Mouse (Mus musculus): ENCODE data around the gene Kank1. TPM values are rescaled to one million over a fixed set of nuclear protein-coding genes. Genes with fewer than 3 reads are reported as not detected.
A peak's percentile ranks its signal among the peaks of the same experiment; 100 is the strongest.

The Kank1 gene
- polyA plus RNA-seq, 1 experiment from 2014 or later: 21.8 TPM

DNA sequence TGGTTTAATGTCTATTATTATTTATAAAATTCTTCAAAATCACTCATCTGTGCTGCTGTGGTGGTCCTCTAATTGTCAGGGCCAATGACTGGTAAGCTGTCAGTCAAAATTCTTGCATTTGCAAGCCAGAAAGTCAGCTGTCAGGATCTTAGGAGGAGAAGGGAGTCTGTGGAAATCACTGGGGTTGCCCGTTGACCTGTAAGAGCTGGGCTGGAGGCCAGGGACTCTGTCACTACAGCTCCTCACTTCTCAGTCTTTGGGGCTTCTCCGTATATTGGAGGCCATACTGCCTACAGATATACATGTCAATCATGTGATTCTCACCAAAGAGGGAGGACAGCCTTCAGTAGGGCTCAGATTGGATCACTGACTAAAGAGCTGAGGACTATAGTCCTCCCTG is 16.2 kb upstream of the Kank1 start:
- Histone ChIP-seq H3K27ac (ENCODE audit: low read length) (no peak overlapping the region), H3K36me3 (ENCODE audit: control insufficient read depth, insufficient read depth, low read length) (no peaks in the 10 kb centered on the region), H3K4me2 (replicated peaks; ENCODE audit: low read depth, low read length) (no peak overlapping the region), H3K4me1 (ENCODE audit: control insufficient read depth, insufficient read depth, low read length) (no peaks in the 10 kb centered on the region), H3K9ac (replicated peaks; ENCODE audit: low read depth, low read length) (no peak overlapping the region), H3K9me3 (ENCODE audit: control insufficient read depth, low read depth, low read length) (no peaks in the 10 kb centered on the region), H3K4me3 (ENCODE audit: low read depth, low read length) (no peak overlapping the region), H3K27me3 (ENCODE audit: control insufficient read depth, insufficient read depth, low read length) (no peaks in the 10 kb centered on the region)
- WGBS: 72% methylated on average over 2 of the region's 2 CpGs
- ATAC-seq (ENCODE audit: insufficient number of reproducible peaks, insufficient read depth, low FRiP score, low read depth): no peak

DNA sequence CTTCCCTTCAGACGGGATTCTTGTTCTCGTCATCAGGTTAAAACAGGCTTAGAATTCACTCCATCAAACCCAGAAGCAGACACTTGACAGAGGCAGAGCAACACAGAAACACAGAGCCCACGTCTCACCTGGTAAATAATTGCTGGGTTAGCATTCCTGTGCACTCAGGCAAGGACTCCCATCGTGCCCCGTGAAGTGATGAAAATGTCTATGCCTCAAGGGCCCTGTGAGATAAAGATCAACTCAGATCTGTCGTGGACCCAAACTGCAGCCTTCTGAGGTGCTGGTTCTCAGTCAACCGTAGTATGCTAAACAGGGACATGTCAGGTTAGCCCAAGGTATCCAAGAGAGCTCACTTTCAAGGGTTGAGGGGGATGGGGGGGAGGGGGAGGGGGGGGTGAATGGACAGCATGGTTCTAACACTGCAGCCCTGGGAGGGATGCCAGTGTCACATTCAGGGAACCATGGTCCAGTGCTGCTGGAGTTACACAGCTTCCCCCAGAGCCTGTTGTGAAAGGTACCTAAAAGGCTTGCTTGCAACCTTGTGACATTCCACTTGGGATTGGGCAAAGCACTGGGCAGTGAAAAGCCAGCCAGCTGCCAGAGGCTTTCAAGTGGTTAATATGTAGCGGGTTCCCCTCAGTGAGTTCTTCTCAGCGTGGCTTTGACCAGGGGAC is 14.7 kb upstream of the Kank1 start:
- H3K4me2 ChIP-seq (replicated peaks; ENCODE audit: low read depth, low read length): no peak overlapping the region
- no peak overlapping the region for H3K9ac ChIP-seq (replicated peaks; ENCODE audit: low read depth, low read length)
- no peaks in the 10 kb centered on the region for H3K4me1 ChIP-seq (ENCODE audit: control insufficient read depth, insufficient read depth, low read length)
- H3K36me3 ChIP-seq (ENCODE audit: control insufficient read depth, insufficient read depth, low read length): no peaks in the 10 kb centered on the region
- WGBS: 46% methylated on average over 9 of the region's 9 CpGs
- H3K27ac ChIP-seq (ENCODE audit: low read length): no peak overlapping the region
- ATAC-seq (ENCODE audit: insufficient number of reproducible peaks, insufficient read depth, low FRiP score, low read depth): no peak
- H3K4me3 ChIP-seq (ENCODE audit: low read depth, low read length): no peak overlapping the region
- H3K9me3 ChIP-seq (ENCODE audit: control insufficient read depth, low read depth, low read length): no peaks in the 10 kb centered on the region
- H3K27me3 ChIP-seq (ENCODE audit: control insufficient read depth, insufficient read depth, low read length): no peaks in the 10 kb centered on the region

DNA sequence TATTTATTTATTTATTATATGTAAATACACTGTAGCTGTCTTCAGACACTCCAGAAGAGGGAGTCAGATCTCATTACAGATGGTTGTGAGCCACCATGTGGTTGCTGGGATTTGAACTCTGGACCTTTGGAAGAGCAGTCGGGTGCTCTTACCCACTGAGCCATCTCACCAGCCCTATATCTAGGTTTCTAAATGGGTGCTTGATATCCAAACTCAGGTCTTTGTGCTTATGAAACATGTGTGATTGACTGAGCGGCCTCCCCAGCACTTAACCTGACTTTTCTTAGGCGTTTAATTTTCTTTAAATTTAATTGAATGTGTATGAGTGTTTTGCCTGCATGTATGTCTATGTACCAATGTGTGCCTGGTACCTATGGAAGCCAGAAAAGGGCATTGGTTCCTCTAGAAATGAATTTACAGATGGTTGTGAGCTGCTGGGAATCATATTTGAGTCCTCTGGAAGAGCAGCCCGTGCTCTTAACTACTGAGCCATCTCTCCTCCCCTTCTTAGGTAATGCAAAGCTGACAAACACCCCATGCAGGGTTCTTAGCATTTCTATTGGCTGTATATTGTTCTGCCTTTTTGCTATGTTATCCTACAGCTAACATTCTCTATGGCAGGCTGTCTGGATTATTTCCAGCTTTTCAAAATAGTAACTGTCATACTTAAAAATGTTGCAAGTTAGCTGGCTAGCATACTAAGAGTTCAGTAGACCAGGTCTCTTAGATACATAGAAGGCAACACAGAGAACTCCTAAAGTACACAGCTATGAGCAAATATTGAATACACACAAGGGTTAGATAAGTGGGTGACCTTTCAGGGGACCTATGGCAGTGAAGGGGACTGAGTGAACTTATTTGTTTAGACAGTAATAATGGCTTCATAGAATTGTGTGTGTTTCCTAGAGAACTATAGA is 6.5 kb upstream of the Kank1 start:
- Histone ChIP-seq H3K27me3 (ENCODE audit: control insufficient read depth, insufficient read depth, low read length) (no peaks in the 10 kb centered on the region), H3K4me2 (replicated peaks; ENCODE audit: low read depth, low read length) (no peak overlapping the region), H3K9me3 (ENCODE audit: control insufficient read depth, low read depth, low read length) (no peaks in the 10 kb centered on the region), H3K4me3 (ENCODE audit: low read depth, low read length) (no peak overlapping the region), H3K36me3 (ENCODE audit: control insufficient read depth, insufficient read depth, low read length) (no peaks in the 10 kb centered on the region), H3K4me1 (ENCODE audit: control insufficient read depth, insufficient read depth, low read length) (no peaks in the 10 kb centered on the region), H3K27ac (ENCODE audit: low read length) (no peak overlapping the region), H3K9ac (replicated peaks; ENCODE audit: low read depth, low read length) (no peak overlapping the region)
- 82% methylated on average over 4 of the region's 4 CpGs for WGBS
- ATAC-seq (ENCODE audit: insufficient number of reproducible peaks, insufficient read depth, low FRiP score, low read depth): peak; percentile 42; the same call in 1 of the 2 replicates

DNA sequence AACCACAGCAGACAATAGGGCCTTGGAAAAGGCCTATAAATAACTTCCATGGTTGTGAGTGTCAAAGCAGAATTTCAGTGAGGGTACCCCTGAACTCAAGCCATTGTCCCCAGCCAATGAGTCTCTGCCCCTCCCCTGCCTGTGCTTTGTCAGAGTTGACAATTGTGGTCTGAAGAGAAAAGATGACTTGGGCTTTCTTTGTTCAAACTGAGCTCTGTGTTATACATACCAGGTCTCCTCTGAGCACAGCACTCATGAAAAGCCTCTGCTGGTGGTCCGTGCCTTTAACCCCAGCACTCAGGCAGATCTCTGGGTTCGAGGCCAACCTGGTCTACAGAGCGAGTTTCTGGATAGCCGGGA is 5.8 kb upstream of the Kank1 start:
- H3K27ac ChIP-seq (ENCODE audit: low read length): no peak overlapping the region
- H3K9me3 ChIP-seq (ENCODE audit: control insufficient read depth, low read depth, low read length): no peaks in the 10 kb centered on the region
- H3K27me3 ChIP-seq (ENCODE audit: control insufficient read depth, insufficient read depth, low read length): no peaks in the 10 kb centered on the region
- peak; percentile 10; the same call in 1 of the 2 replicates for ATAC-seq (ENCODE audit: insufficient number of reproducible peaks, insufficient read depth, low FRiP score, low read depth)
- no peak overlapping the region for H3K4me3 ChIP-seq (ENCODE audit: low read depth, low read length)
- no peak overlapping the region for H3K4me2 ChIP-seq (replicated peaks; ENCODE audit: low read depth, low read length)
- H3K4me1 ChIP-seq (ENCODE audit: control insufficient read depth, insufficient read depth, low read length): no peaks in the 10 kb centered on the region
- no peaks in the 10 kb centered on the region for H3K36me3 ChIP-seq (ENCODE audit: control insufficient read depth, insufficient read depth, low read length)
- WGBS: 67% methylated on average over 4 of the region's 4 CpGs
- H3K9ac ChIP-seq (replicated peaks; ENCODE audit: low read depth, low read length): no peak overlapping the region

DNA sequence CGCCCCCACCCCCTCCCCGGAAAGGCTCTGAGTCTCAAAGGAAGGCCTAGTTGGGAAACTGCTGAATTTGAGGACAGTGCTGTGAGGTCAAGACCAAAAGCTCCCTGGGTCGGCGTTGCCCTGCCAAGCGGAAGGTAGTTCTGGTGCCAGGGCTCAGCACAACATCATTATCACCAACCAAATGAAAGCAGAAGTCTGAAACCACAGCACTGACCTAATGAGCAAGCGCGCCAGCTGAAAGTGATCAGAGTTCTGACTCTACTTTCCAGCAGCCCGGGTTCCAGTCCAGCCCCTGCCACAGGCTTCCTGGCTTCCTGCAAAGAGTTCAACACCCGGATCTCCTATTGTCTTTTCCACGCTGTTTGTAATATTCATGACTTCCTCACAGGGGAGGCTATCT is 4.7 kb upstream of the Kank1 start:
- no peak overlapping the region for H3K4me3 ChIP-seq (ENCODE audit: low read depth, low read length)
- WGBS: 64% methylated on average over 10 of the region's 10 CpGs
- H3K4me1 ChIP-seq (ENCODE audit: control insufficient read depth, insufficient read depth, low read length): 0 out of 2 replicates have a peak, but pooled peaks cover 3% of the 10 kb centered on the region
- H3K27me3 ChIP-seq (ENCODE audit: control insufficient read depth, insufficient read depth, low read length): no peaks in the 10 kb centered on the region
- no peak overlapping the region for H3K9ac ChIP-seq (replicated peaks; ENCODE audit: low read depth, low read length)
- no peak overlapping the region for H3K27ac ChIP-seq (ENCODE audit: low read length)
- no peak overlapping the region for H3K4me2 ChIP-seq (replicated peaks; ENCODE audit: low read depth, low read length)
- ATAC-seq (ENCODE audit: insufficient number of reproducible peaks, insufficient read depth, low FRiP score, low read depth): no peak
- no peaks in the 10 kb centered on the region for H3K9me3 ChIP-seq (ENCODE audit: control insufficient read depth, low read depth, low read length)
- H3K36me3 ChIP-seq (ENCODE audit: control insufficient read depth, insufficient read depth, low read length): no peaks in the 10 kb centered on the region

DNA sequence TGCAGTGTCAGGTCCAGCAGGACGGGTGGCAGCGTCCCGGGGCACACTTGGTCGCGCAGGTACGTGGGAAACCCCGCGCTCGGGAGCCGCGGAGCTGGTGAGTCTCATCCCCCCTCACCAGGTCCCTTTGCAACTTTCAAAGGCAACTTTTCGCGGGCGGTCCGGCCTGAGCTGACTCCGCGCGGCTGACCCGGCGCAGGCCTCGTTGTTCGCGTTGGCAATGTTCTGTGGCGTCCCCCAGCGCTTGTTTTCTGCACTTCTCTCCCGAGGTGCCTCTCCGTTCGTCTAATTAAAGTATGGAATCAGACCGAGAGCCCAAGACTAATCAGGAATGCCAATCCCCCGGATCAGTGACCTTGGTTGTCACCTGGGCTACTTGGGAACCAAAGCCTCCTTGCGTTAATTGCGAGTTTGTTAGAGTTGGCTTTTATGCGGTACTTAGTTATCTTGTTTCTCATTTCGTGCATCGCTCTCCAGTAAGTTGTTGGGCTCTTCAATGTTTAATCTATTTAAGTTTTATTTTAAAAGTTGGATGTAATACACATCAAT is 791 bp downstream of the Kank1 start:
- peak overlapping the region; percentile 66 for H3K4me3 ChIP-seq (ENCODE audit: low read depth, low read length)
- peak; percentile 17; the same call in 1 of the 2 replicates for ATAC-seq (ENCODE audit: insufficient number of reproducible peaks, insufficient read depth, low FRiP score, low read depth)
- no peaks in the 10 kb centered on the region for H3K9me3 ChIP-seq (ENCODE audit: control insufficient read depth, low read depth, low read length)
- peak overlapping the region; percentile 31; the same call in 1 of the 2 replicates for H3K9ac ChIP-seq (replicated peaks; ENCODE audit: low read depth, low read length)
- no peaks in the 10 kb centered on the region for H3K36me3 ChIP-seq (ENCODE audit: control insufficient read depth, insufficient read depth, low read length)
- H3K27me3 ChIP-seq (ENCODE audit: control insufficient read depth, insufficient read depth, low read length): 0 out of 2 replicates have a peak, but pooled peaks cover 3% of the 10 kb centered on the region
- peaks cover 5% of the 10 kb centered on the region; the same call in 1 of the 2 replicates for H3K4me1 ChIP-seq (ENCODE audit: control insufficient read depth, insufficient read depth, low read length)
- no peak overlapping the region; the same call in 1 of the 2 replicates for H3K27ac ChIP-seq (ENCODE audit: low read length)
- WGBS: under 1% methylated on average over 35 of the region's 35 CpGs
- H3K4me2 ChIP-seq (replicated peaks; ENCODE audit: low read depth, low read length): peak overlapping the region; percentile 96

DNA sequence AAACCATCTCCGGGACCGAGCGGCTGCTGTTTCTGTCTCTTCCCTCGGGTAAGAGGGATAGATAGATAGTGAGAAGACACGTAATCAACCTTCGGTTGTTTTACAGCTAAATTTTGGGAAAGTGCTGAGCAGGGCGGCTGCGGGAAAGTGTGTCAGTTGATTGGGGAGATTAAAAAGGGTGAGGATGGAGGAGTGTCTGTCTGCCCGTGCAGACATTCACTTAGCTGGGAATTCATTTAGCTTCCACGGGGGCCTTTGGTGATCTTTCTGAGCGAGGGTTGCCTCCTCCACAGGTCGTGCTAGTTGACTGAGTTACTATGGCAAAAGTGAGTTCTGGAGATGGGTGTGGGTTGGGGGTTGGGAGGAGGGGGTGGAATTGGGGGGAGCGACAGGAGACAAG is 1.3 kb downstream of the Kank1 start:
- peak overlapping the region; percentile 96 for H3K4me2 ChIP-seq (replicated peaks; ENCODE audit: low read depth, low read length)
- H3K27ac ChIP-seq (ENCODE audit: low read length): no peak overlapping the region
- 0 out of 2 replicates have a peak, but pooled peaks cover 3% of the 10 kb centered on the region for H3K27me3 ChIP-seq (ENCODE audit: control insufficient read depth, insufficient read depth, low read length)
- H3K4me3 ChIP-seq (ENCODE audit: low read depth, low read length): peak overlapping the region; percentile 66
- peaks cover 5% of the 10 kb centered on the region; the same call in 1 of the 2 replicates for H3K4me1 ChIP-seq (ENCODE audit: control insufficient read depth, insufficient read depth, low read length)
- no peaks in the 10 kb centered on the region for H3K9me3 ChIP-seq (ENCODE audit: control insufficient read depth, low read depth, low read length)
- ATAC-seq (ENCODE audit: insufficient number of reproducible peaks, insufficient read depth, low FRiP score, low read depth): no peak
- no peak overlapping the region for H3K9ac ChIP-seq (replicated peaks; ENCODE audit: low read depth, low read length)
- WGBS: 6% methylated on average over 13 of the region's 13 CpGs
- H3K36me3 ChIP-seq (ENCODE audit: control insufficient read depth, insufficient read depth, low read length): no peaks in the 10 kb centered on the region

DNA sequence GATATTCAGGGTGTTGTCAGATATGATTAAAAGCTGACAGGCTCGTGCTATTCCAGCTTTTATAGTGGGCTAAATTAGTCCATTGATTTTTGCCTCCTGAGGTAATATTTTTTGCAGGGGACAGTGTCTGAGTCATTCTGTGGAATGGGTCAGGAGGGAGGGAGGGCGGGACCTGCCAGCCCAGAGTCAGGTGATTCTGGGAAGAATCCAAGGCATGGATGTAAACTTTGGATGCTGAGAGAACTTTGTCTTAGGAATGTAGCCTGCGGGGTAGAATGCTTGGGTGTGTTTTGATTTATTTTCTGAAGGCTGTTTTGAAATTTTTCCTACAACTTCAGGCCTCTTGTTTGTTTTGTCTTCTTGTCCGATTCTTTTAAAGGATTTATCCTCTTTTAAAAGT is 6.8 kb downstream of the Kank1 start:
- no peak overlapping the region for H3K9ac ChIP-seq (replicated peaks; ENCODE audit: low read depth, low read length)
- no peaks in the 10 kb centered on the region for H3K36me3 ChIP-seq (ENCODE audit: control insufficient read depth, insufficient read depth, low read length)
- no peaks in the 10 kb centered on the region for H3K4me1 ChIP-seq (ENCODE audit: control insufficient read depth, insufficient read depth, low read length)
- no peak for ATAC-seq (ENCODE audit: insufficient number of reproducible peaks, insufficient read depth, low FRiP score, low read depth)
- WGBS: 65% methylated on average over 4 of the region's 4 CpGs
- H3K27me3 ChIP-seq (ENCODE audit: control insufficient read depth, insufficient read depth, low read length): no peaks in the 10 kb centered on the region
- no peak overlapping the region for H3K4me2 ChIP-seq (replicated peaks; ENCODE audit: low read depth, low read length)
- no peaks in the 10 kb centered on the region for H3K9me3 ChIP-seq (ENCODE audit: control insufficient read depth, low read depth, low read length)
- no peak overlapping the region for H3K4me3 ChIP-seq (ENCODE audit: low read depth, low read length)
- H3K27ac ChIP-seq (ENCODE audit: low read length): no peak overlapping the region

Measured in stomach, embryonic 14.5 days (tissue).